8 mouse cellular contexts compared by ENCODE assay signal in the genomic region with DNA sequence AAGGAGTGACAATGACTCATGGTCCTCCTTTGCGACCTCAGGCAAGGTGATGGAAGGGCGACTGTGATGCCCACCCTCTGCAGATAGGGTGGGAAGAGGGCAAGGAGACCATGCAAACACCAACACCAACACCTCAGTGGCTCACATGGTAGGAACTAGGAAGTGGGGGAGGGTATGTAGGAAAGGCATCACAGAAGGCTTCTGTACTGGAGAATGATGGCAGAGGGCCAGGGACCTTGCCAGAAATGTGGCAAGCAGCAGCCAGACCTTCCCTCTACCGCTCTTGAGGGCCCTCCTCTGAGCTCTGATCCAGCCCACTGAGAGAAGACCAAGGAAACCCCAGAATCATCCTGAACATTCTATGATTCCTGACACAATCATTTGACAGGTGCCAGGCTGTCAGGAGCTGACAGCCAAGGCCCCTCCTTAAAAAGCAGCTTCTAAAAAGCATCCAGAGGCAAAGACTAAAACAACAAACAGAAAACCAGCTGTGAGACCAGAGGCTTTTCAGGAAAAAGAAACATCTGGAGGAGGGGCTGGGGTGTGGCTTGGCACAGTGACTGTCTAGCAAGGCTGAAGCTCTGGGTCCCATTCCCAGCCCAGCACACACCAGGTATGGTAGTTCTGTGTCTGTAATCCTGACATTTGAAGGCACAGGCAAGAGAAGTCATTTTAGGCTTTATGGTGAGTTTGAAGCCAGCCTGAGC. TPM values are rescaled to one million over a fixed set of nuclear protein-coding genes. Genes with fewer than 3 reads are reported as not detected.
DNase-seq lines count a peak whose midpoint lies in the region; ATAC-seq and TF ChIP-seq lines count a peak whose summit lies in the region.

No protein-coding gene starts in this region.

- no peak overlapping the region for H3K4me2 ChIP-seq in embryonic facial prominence, embryonic 12.5 days (replicated peaks)
- no peak overlapping the region for H3K4me2 ChIP-seq in hindbrain, embryonic 14.5 days (replicated peaks)

- WGBS in embryonic facial prominence, embryonic 12.5 days = 67% methylated on average over 3 of the region's 3 CpGs
- WGBS in embryonic facial prominence, embryonic 10.5 days = 77% methylated on average over 3 of the region's 3 CpGs
- WGBS in hindbrain, embryonic 14.5 days = 83% methylated on average over 3 of the region's 3 CpGs
- 35% methylated on average over 3 of the region's 3 CpGs for WGBS in thymus, adult 2 months

- POLR2A ChIA-PET in Patski (lab: Charles Lee) = no interaction called here

- peaks cover 34% of the 10 kb centered on the region for H3K4me1 ChIP-seq in embryonic facial prominence, embryonic 12.5 days
- peaks cover 32% of the 10 kb centered on the region for H3K4me1 ChIP-seq in embryonic facial prominence, embryonic 10.5 days
- H3K4me1 ChIP-seq in hindbrain, embryonic 14.5 days (replicated peaks; ENCODE audit: control insufficient read depth, insufficient read depth, low read length) = peaks cover 16% of the 10 kb centered on the region
- H3K4me1 ChIP-seq in thymus, adult 2 months (replicated peaks; ENCODE audit: control insufficient read depth, insufficient read depth, low read length) = no peaks in the 10 kb centered on the region

- TF ChIP-seq POLR2A in thymus, adult 2 months (IDR thresholded peaks at IDR 0.05; ENCODE audit: control insufficient read depth, extremely low read depth, insufficient read depth, low read length, poor library complexity) = no peak

- no peak overlapping the region for H3K4me3 ChIP-seq in embryonic facial prominence, embryonic 12.5 days
- H3K4me3 ChIP-seq in embryonic facial prominence, embryonic 10.5 days = no peak overlapping the region
- H3K4me3 ChIP-seq in hindbrain, embryonic 14.5 days (replicated peaks; ENCODE audit: low read length) = no peak overlapping the region
- H3K4me3 ChIP-seq in thymus, adult 2 months (ENCODE audit: control insufficient read depth, insufficient read depth, low read length) = no peak overlapping the region

- H3K27ac ChIP-seq in embryonic facial prominence, embryonic 12.5 days = peak overlapping the region; percentile 79
- no peak overlapping the region; the same call in 1 of the 2 replicates for H3K27ac ChIP-seq in embryonic facial prominence, embryonic 10.5 days (replicated peaks)
- no peak overlapping the region for H3K27ac ChIP-seq in hindbrain, embryonic 14.5 days
- H3K27ac ChIP-seq in thymus, adult 2 months (ENCODE audit: control insufficient read depth, insufficient read depth, low read length) = no peak overlapping the region

- CTCF ChIA-PET in Patski (lab: Charles Lee) = interaction anchor here (0.8 to 0.9 kb wide), 2 partner anchors 15 to 257 kb away, joined by 3 read pairs; no protein-coding TSS in a partner anchor

- no peak for DNase-seq in embryonic facial prominence, embryonic 10.5 days (ENCODE audit: low spot score)
- DNase-seq in Patski (ENCODE audit: low read depth, low spot score) = no peak
- DNase-seq in fibroblast of lung, adult 2 months (ENCODE audit: low read depth) = peak; percentile 64
- peak; percentile 53 for DNase-seq in hindbrain, embryonic 14.5 days (ENCODE audit: low spot score)
- peak; percentile 57 for DNase-seq in left cerebral cortex, adult 11 months (ENCODE audit: low spot score)
- DNase-seq in ovary, postnatal 14 days (ENCODE audit: low spot score) = peak; percentile 49
- no peak for DNase-seq in thymus, adult 2 months

- H3K36me3 ChIP-seq in embryonic facial prominence, embryonic 12.5 days = no peaks in the 10 kb centered on the region
- H3K36me3 ChIP-seq in embryonic facial prominence, embryonic 10.5 days (replicated peaks) = no peaks in the 10 kb centered on the region
- no peaks in the 10 kb centered on the region for H3K36me3 ChIP-seq in hindbrain, embryonic 14.5 days (replicated peaks; ENCODE audit: control insufficient read depth, insufficient read depth)
- H3K36me3 ChIP-seq in thymus, adult 2 months (ENCODE audit: control insufficient read depth, insufficient read depth, low read length) = no peaks in the 10 kb centered on the region

- in situ Hi-C loops in Patski (cut with MboI; ENCODE audit: low pct_unique_long_range_greater_than_20kb) = no loop called here

- ATAC-seq in embryonic facial prominence, embryonic 12.5 days (ENCODE audit: insufficient number of reproducible peaks, insufficient read depth, low FRiP score, low TSS enrichment) = 0 out of 2 replicates have a peak, but pooled peaks have one; percentile 24
- peak; percentile 32 for ATAC-seq in Patski
- ATAC-seq in hindbrain, embryonic 14.5 days (ENCODE audit: low FRiP score) = no peak

- no peaks in the 10 kb centered on the region for H3K9me3 ChIP-seq in embryonic facial prominence, embryonic 12.5 days
- H3K9me3 ChIP-seq in embryonic facial prominence, embryonic 10.5 days = no peaks in the 10 kb centered on the region
- no peaks in the 10 kb centered on the region for H3K9me3 ChIP-seq in hindbrain, embryonic 14.5 days (ENCODE audit: control insufficient read depth, low read length)

- H3K9ac ChIP-seq in embryonic facial prominence, embryonic 12.5 days = no peak overlapping the region
- H3K9ac ChIP-seq in hindbrain, embryonic 14.5 days = no peak overlapping the region

- TF ChIP-seq CTCF in Patski (IDR thresholded peaks at IDR 0.05) = no peak
- TF ChIP-seq CTCF in thymus, adult 2 months (IDR thresholded peaks at IDR 0.05; ENCODE audit: borderline replicate concordance, control insufficient read depth, extremely low read depth, insufficient read depth, low read length, poor library complexity) = no peak

- no peaks in the 10 kb centered on the region for H3K27me3 ChIP-seq in embryonic facial prominence, embryonic 12.5 days
- peaks cover 23% of the 10 kb centered on the region for H3K27me3 ChIP-seq in embryonic facial prominence, embryonic 10.5 days (replicated peaks; ENCODE audit: low read depth, poor library complexity, severe bottlenecking)
- no peaks in the 10 kb centered on the region for H3K27me3 ChIP-seq in Patski
- H3K27me3 ChIP-seq in hindbrain, embryonic 14.5 days (ENCODE audit: control insufficient read depth, insufficient read depth, low read length) = no peaks in the 10 kb centered on the region
- no peaks in the 10 kb centered on the region for H3K27me3 ChIP-seq in thymus, adult 2 months (ENCODE audit: control insufficient read depth, insufficient read depth, low read length)

RNA-seq across cellular contexts. Expression of a gene that starts 13.3 kb away (rescaled TPM):
- 0.89 TPM in 1 of 2 replicates, not detected in the other for polyA plus RNA-seq in embryonic facial prominence, embryonic 12.5 days (2016; fragmentation: Nextera tagmentation; extraction: Ambion mirVana)
- polyA plus RNA-seq in embryonic facial prominence, embryonic 10.5 days (2016; fragmentation: Nextera tagmentation; extraction: Ambion mirVana) = 0.72 TPM in 1 of 2 replicates, not detected in the other
- polyA plus RNA-seq in Patski (2021) = not detected
- polyA plus RNA-seq in hindbrain, embryonic 14.5 days (2014; fragmentation: Nextera tagmentation; extraction: Ambion mirVana) = not detected in 2 replicates
- polyA plus RNA-seq in thymus, adult 2 months (2012; rRNA removed) = 1.9 and 2.5 TPM in 2 replicates

Comparison
In these comparisons a context has a peak if more than half of its experiments do, and no peak if none do; other contexts are left out.
1. DNase-seq: peak in fibroblast of lung, adult 2 months (single experiment), hindbrain, embryonic 14.5 days (single experiment), left cerebral cortex, adult 11 months (single experiment) and ovary, postnatal 14 days (single experiment); none in embryonic facial prominence, embryonic 10.5 days (single experiment), Patski (single experiment) and thymus, adult 2 months (single experiment).